Mouse (Mus musculus) megakaryocyte, embryonic 14.5 days (primary cell): ENCODE measurements around the gene Picalm.

Experiments
- FLI1 ChIP-seq: IDR thresholded peaks from 2 replicates; pipeline ENCODE4 v1.6.1; 2012; ENCODE audit warnings: low read length, inconsistent platforms, mixed read lengths
- GATA1 ChIP-seq: IDR thresholded peaks from 3 replicates; pipeline ENCODE4 v1.6.1; 2012; ENCODE audit warnings: mixed read lengths, low read length, inconsistent platforms, borderline replicate concordance

DNA sequence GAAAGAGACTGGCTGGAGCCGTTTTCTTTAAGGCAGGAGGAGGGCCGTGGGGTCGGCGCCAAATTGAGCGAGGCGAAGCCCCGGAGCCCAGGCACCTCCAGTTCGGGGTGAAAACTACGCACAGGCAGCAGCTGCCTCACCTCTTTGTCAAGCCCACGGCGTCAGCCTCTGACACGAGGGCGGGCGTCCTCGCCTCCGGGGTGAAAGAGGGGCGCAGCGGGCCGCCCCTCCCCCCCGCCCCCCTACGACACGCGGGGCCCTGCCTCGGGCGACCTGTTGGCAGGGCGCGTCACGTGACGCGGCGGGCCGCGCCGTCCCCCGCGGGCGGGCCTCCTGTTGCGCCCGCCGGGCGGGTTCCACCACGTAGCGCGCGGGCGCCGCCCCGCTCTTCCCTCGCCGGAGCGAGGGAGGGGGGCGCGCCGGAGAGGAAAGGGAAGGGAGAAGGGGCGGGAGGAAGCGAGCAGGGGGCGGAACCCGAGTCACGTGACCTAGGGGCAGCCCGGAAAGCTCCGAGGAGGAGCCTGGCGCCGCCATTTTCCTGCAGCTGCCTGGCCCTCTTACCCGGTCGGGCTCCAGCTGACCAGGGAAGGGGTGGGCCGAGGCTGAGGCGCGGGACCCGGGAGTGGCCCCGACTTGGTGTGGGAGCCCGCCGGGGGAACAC, at the start of gene Picalm:
- TF ChIP-seq GATA1 (no peak), FLI1 (no peak)
